Mouse (Mus musculus) adipocyte (in vitro differentiated cells): ENCODE measurements around the gene Cryba4.

Experiments
- DNase-seq: peaks from one replicate; pipeline ENCODE4 v3.0.0-alpha.2; 2016; ENCODE audit warnings: low spot score

The Cryba4 gene

GRCm38 (mm10) chr5:112237866-112238570 lies 14.3 kb downstream of the Cryba4 start:
- DNase-seq = no peak

DNA sequence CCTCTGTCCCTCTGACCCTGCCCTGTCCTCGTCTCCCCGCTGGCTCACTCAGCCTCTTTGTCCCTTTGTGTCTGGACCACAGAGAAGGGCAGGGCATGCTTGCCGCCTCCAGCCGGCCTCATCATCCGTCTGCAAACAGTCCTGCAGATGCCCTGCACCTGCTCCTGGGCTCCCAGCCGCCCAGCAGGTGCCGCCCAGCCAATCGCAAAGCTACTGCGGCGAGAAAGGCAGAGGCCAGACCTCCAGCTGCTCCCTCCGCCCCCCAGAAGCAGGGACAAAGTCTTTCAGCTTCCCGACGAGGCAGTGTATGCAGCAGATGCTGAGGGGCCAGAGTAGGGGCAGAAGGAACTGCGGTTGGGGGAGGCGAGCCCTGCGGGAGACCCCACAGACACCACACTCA lies 14.9 kb downstream of the Cryba4 start:
- DNase-seq = no peak

DNA sequence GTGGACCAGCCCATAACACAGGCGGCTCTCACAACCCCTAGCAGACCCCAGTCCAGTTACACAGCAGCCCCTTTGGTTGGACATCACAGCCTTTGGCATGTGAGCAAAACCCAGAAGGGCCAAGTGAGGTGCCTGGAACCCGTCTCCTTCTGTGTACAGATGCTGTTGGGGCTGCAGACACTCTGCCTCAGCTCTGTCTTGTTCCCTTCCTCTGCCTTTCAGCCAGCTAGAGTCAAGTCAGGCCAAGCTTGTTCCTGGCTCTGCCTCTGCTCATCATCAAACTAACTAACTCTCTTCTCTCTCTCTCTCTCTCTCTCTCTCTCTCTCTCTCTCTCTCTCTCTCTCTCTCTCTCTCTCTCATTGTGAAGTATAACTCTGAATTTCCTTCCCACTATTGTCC lies 15.7 kb downstream of the Cryba4 start:
- DNase-seq = no peak

DNA sequence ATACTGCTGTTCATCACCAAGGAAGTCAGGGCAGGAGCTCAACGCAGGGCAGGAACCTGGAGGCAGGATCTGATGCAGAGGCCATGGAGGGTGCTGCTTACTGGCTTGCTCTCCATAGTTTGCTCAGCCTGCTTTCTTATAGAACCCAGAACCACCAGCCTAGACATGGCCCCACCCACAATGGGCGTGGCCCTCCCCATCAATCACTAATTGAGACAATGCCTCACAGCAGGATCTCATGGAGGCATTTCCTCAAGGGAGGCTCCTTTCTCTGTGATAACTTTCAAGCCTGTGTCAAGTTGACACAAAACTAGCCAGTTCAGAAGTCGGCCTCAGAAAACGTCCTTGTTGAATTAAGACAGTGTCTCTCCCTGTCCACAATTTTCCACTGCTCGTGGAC lies 16.5 kb downstream of the Cryba4 start:
- DNase-seq = no peak

DNA sequence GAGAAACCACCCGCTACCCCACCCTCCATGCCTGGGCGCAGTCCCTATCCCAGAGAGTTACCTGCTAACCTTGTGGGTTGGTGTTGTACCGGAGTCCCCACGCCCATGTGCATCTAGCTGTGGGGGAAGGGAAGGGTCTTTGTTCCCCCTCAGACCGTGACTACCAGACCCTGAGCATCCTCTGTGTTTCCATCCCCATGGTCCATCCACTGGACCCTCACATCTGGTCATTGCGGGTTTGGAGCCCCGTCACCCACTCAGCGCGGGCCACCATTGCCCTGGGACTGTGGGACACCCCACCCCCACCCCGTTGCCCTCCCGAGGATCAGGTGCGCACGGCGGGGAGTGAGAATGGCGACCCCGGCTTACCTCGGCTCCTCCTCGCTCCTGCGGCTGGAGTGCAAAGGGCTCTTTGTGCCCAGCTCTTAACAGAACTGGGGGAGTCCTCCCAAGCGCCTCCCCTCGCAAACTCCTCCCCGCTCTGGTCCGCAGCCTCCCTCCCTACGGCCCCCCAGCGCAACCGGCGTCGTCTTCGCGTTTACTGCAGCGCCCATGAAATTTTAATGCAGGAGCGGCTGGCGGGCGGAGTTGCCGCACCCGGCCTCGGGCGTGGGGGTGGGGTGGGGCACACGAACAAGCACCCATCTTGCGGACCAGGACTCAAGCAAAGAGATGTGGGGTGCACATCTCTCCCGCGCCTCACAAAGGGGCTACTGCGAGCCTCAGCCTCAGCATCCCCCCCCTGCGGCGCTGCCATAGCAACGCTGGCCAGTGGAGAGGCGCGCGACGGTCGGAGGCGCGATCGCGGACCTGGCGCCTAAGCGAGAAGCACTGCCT lies 23.9 kb downstream of the Cryba4 start:
- no peak for DNase-seq

DNA sequence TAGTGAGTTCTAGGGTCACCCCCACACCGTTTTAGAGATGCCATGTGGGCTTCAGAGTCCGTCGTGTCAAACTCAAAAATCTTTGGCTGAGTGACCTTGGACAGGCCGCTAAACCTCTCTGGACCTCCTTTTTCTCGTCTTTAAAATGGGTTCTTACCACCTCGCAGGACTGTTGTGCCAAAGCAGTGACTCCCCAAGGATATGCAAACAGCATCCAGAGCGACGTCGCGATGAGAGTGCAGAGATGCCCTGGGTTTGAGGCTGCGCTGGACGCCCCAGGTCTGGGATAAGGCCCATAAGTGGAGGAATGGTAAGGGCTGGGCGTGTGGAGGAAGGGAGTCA lies 24.4 kb downstream of the Cryba4 start:
- DNase-seq = no peak

DNA sequence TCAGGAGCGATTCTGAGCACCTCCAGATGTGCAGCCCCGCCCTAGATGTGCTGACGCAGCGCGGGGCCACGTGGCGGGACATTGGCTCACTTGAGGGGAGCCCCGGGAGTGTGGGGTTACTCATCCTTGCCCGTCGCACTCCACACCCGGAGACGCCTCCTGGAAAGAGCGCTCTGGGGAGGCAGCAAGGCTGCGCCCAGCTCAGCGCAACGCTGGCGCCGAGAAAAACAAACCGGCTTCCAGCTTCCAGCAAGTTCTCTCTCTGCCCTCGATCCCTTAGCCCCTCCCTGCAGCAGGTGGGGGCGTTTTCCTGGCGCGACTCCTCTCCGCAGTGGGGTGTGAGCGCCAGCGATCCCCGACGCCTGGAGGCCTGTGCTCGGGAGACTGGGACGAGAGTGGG lies 25.0 kb downstream of the Cryba4 start:
- DNase-seq = no peak

DNA sequence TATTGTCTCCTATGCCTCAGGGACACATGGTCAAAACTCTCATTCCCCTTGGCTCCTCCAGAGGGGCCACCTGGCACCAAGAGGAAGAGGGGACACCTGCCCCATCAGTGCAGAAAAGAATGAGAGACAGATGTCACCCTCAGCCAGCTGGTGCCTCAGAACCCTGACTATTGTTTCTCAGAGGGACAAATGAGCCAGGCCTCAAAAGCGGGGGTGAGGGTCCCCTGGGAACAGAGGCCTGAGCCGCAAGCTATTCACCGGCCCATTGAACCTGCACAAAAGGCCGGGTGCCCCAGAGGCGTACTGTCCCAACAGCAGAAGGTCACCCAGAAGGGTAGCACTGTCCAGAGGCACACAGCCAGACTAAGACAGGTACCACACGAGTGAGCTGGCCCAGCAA lies 26.7 kb downstream of the Cryba4 start:
- DNase-seq = no peak

DNA sequence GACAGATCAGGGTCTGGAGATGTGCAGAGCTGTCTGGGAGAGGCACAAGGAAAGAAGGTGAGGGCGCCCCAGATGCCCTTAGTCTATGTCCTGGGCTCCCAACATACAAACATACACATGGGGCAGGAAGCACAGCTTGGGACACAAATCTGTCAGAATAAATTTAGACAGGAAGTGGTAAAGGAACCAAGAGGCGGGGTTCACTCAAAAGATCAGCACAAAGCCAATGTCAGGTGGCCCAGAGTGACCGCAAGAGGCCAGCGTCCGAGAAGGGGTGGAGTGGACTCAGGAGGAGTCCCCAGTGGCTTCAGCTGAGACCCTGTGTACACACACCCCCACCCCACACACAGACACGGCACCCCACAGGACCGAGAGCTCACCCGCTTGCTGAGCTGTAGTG lies 32.1 kb downstream of the Cryba4 start:
- DNase-seq = no peak

- DNase-seq = no peak
These were observed 32.9 kb downstream of the Cryba4 start for GRCm38 (mm10) chr5:112219398-112219797.

- DNase-seq = no peak
These were observed 33.6 kb downstream of the Cryba4 start for GRCm38 (mm10) chr5:112218679-112219078.

DNA sequence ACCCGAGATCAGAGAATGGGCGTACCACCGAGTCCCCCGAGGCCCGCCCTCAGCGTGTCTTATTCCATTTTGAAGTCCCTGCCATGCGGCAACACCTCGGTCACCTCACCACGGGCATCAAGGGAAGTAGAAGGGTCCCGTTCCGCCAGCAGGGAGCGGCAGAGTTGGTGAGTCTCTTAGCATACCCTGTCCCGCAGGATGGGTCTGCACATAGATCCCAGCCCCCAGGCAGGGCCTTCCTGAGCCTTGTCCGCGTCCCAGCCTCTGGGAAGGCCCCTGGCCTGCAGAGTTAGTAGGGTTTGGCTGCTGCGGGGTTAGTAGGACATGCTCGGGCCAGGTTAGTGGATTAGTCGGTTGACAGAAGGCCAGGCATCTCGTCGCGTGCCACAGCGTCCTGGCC lies 35.3 kb downstream of the Cryba4 start:
- DNase-seq = no peak

DNA sequence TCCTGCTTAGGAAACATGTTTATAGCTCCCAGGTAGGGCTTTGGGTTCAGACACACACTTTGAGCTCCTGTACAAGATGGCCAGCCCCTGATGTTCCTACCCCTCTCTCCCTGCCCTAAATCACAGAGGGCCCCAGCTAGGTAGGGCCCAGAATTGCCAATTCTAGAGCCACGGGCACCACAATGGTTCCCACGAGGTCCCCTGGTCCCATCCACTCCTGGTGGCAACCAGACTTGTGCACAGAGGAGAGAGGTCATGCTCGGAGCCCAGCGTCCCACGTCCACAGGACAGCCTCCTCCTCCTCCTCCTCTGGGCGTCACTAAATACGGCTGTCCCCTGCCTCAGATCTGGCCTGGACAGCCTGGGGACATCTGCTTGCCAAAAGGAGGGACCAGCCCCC lies 36.0 kb downstream of the Cryba4 start:
- no peak for DNase-seq

DNA sequence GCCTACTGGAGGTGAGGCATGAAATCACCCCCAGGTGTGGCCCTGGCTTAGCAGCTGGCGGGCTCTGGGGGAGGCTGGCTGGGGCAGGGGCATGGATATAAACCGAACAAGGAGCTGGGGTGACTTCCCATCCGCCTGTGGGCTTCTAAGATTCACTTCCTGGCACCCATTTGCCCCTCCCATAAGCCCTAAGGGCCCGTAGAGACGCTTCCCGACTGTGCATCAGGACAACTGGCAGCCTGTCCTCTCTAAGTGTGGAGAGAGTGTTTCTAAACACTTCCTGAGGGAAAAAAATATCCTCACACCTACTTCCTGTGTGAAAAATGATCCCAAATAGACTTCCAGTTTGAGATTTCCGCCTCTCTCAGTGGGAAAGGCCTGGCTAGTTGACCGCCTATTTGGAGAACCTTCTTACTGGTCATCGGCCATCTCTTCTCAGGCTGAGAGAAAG lies 36.5 kb downstream of the Cryba4 start:
- DNase-seq = no peak

GRCm38 (mm10) chr5:112215291-112215751 lies 37.0 kb downstream of the Cryba4 start:
- DNase-seq = no peak

GRCm38 (mm10) chr5:112214419-112214818 lies 37.9 kb downstream of the Cryba4 start:
- peak; percentile 21 for DNase-seq

DNA sequence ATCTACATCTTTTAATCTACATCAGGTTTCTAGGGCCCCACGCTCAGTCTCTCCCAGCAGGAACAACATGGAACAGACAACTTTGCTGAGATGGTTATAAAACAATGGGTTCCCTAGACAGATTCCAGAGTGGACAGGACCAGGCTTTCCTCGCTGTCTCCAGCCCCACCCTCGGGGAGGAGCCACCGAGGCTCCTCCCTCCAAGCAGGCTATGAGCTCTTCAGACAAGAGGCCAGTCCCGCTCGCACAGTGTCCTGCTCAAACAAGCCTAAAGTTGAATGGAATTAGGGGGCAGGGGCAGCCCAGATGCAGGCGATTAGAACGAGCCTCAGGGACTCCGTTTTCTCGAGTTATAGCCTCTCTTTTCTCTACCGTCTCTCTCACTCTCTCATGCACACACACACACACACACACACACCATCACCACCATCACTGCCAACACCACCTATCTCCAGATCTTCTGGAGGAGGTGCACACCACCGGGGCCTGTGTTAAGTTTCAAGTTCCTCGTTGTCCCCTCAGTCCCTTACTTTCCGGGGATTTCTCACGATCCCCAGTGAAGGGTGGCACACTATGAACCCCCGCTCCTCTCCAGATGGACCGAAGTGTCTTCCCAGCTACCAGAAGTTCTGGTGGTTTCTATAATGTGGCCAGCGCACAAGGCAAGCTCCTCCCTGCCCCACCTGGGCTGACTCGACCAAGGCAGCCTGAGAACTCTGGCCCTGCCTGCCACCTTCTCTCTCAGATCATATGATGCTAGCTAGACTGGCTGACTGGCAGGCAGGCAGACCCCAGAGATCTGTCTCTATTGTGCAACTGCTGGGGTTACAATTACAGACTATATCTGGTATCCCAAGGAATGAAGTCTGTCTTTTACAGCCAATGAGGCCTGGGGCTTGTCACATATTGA lies 38.7 kb downstream of the Cryba4 start:
- DNase-seq = no peak

GRCm38 (mm10) chr5:112212711-112213264 lies 39.5 kb downstream of the Cryba4 start:
- no peak for DNase-seq

- DNase-seq = no peak
These were observed 40.4 kb downstream of the Cryba4 start for GRCm38 (mm10) chr5:112211911-112212310.

GRCm38 (mm10) chr5:112210104-112210503 lies 42.2 kb downstream of the Cryba4 start:
- peak; percentile 43 for DNase-seq

GRCm38 (mm10) chr5:112208321-112208720 lies 44.0 kb downstream of the Cryba4 start:
- no peak for DNase-seq
